Mouse (Mus musculus): Measurements from ENCODE around the gene Syt9. TPM values are rescaled to one million over a fixed set of nuclear protein-coding genes. Genes with fewer than 3 reads are reported as not detected.

The Syt9 gene
- polyA plus RNA-seq, 1 experiment, result 0.05 TPM

DNA sequence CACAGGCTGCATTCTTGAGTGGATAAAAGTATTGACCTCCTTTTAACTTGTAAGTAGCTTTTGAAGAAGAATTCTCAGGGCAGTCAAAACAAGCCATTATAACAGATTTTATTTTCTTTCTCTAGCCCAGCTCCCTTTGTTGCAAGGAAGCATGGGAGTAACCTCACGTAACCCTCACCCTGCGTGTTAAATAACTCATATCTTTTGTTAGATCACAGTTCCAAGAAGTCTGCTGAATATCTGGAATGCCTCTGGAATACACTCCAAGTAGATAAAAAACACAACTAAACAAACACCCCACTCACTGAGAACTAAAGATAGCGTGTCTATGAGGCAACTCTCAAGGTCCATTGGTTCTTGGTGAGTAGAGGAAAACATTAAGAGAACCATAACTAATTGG, 203.7 kb downstream of the Syt9 start:
- Histone ChIP-seq H3K27me3 (ENCODE audit: control insufficient read depth, insufficient read depth, low read length) (no peaks in the 10 kb centered on the region), H3K4me1 (ENCODE audit: control insufficient read depth, insufficient read depth, insufficient read length) (no peaks in the 10 kb centered on the region), H3K4me3 (ENCODE audit: extremely low read depth, insufficient read depth, insufficient read length) (no peak overlapping the region), H3K36me3 (ENCODE audit: control insufficient read depth, insufficient read depth, low read length) (no peaks in the 10 kb centered on the region), H3K27ac (ENCODE audit: insufficient read depth, low read length) (no peak overlapping the region)
- 84% methylated on average over 3 of the region's 3 CpGs for WGBS
- no peak for DNase-seq (ENCODE audit: low read depth in 1 of 2, low spot score in 2 of 2)
- TF ChIP-seq POLR2A (IDR thresholded peaks at IDR 0.05; ENCODE audit: low read depth, low read length) (no peak), CTCF (IDR thresholded peaks at IDR 0.05; ENCODE audit: extremely low read depth, insufficient read depth, insufficient read length, insufficient replicate concordance) (no peak)

DNA sequence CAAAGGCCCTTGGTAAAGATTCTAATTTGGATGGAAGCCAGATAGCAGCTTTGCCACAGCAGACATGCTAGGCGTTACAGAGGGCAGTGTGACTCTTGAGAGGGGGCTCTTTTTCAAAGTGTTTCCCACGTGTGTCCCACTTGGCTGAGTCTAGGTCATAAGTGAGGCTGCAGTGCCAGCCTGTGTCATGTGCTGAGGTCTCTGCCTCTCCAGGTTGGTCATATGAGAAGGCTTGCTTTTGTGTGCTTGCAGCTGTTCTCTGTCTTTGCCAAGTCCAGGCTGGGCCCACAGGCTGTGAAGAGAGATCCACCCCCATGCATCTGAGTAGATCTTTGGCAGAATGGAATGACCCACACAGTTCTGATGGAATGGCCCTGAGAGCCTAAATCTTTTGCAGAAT, 222.1 kb downstream of the Syt9 start:
- 64% methylated on average over 2 of the region's 2 CpGs for WGBS

DNA sequence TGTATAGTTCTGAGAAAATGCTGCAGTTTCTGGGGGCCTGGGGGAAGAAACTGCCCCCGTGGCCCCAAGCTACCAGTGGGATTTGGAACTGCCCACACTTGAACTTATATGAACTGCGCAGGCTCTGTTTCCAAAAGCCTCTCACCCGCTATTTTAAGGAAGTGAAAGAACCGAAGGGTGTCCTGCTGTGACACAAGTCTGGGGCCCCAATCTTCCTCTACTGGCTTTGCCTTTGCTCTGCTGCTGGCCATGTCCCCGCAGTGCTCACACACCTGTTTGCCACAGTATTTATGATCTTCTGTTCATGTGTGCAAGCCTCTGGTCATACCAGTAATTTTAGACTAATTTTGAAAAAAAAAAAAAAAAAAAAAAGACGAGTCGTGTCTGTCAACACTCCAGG, 223.4 kb downstream of the Syt9 start:
- DNase-seq (ENCODE audit: low read depth in 1 of 2, low spot score in 2 of 2), result peak; percentile 55 to 63
- H3K36me3 ChIP-seq (ENCODE audit: control insufficient read depth, insufficient read depth, low read length), result no peaks in the 10 kb centered on the region
- peak overlapping the region; percentile 70; the same call in 1 of the 2 replicates for H3K4me3 ChIP-seq (ENCODE audit: extremely low read depth, insufficient read depth, insufficient read length)

More for the DNA sequence above, 222.1 kb downstream of the Syt9 start:
- peaks cover 10% of the 10 kb centered on the region; the same call in 1 of the 2 replicates for H3K4me1 ChIP-seq (ENCODE audit: control insufficient read depth, insufficient read depth, insufficient read length)
- no peak for TF ChIP-seq POLR2A (IDR thresholded peaks at IDR 0.05; ENCODE audit: low read depth, low read length)
- TF ChIP-seq CTCF (IDR thresholded peaks at IDR 0.05; ENCODE audit: extremely low read depth, insufficient read depth, insufficient read length, insufficient replicate concordance), result no peak
- H3K27ac ChIP-seq (ENCODE audit: insufficient read depth, low read length), result no peak overlapping the region
- H3K4me3 ChIP-seq (ENCODE audit: extremely low read depth, insufficient read depth, insufficient read length), result no peak overlapping the region
- no peaks in the 10 kb centered on the region for H3K36me3 ChIP-seq (ENCODE audit: control insufficient read depth, insufficient read depth, low read length)
- no peaks in the 10 kb centered on the region for H3K27me3 ChIP-seq (ENCODE audit: control insufficient read depth, insufficient read depth, low read length)
- DNase-seq (ENCODE audit: low read depth in 1 of 2, low spot score in 2 of 2), result no peak

DNA sequence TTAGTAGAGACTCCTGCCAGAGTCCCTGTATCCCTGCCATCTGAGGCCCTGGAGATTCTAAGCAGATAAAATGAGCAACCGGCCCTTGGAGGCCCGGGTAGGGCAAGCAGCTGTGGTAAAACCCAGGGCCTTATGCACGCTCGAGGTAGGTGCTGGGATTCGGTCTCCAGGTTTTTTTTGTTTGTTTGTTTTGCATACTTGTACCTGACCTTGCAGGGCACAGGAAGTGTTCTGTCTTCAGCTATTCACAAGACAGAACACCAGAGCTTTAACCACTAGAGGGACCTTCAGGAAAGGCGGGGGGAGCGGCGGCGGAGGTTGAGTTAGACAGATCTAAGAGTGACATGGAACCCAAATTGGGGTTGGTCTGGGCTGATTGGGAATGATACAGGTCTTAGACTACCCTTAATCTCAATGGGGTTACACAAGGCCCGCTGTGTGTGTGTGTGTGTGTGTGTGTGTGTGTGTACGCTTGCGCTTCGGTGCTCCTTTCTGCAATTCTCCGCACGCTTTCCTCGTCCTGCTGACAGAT, 223.9 kb downstream of the Syt9 start:
- peak overlapping the region; percentile 93 for H3K27ac ChIP-seq (ENCODE audit: insufficient read depth, low read length)

More for the DNA sequence above, 223.4 kb downstream of the Syt9 start:
- Histone ChIP-seq H3K27ac (ENCODE audit: insufficient read depth, low read length) (peak overlapping the region; percentile 93), H3K27me3 (ENCODE audit: control insufficient read depth, insufficient read depth, low read length) (no peaks in the 10 kb centered on the region), H3K4me1 (ENCODE audit: control insufficient read depth, insufficient read depth, insufficient read length) (peaks cover 10% of the 10 kb centered on the region; the same call in 1 of the 2 replicates)
- WGBS, result 9% methylated on average over 7 of the region's 7 CpGs
- TF ChIP-seq POLR2A (IDR thresholded peaks at IDR 0.05; ENCODE audit: low read depth, low read length), result no peak
- no peak for TF ChIP-seq CTCF (IDR thresholded peaks at IDR 0.05; ENCODE audit: extremely low read depth, insufficient read depth, insufficient read length, insufficient replicate concordance)

DNA sequence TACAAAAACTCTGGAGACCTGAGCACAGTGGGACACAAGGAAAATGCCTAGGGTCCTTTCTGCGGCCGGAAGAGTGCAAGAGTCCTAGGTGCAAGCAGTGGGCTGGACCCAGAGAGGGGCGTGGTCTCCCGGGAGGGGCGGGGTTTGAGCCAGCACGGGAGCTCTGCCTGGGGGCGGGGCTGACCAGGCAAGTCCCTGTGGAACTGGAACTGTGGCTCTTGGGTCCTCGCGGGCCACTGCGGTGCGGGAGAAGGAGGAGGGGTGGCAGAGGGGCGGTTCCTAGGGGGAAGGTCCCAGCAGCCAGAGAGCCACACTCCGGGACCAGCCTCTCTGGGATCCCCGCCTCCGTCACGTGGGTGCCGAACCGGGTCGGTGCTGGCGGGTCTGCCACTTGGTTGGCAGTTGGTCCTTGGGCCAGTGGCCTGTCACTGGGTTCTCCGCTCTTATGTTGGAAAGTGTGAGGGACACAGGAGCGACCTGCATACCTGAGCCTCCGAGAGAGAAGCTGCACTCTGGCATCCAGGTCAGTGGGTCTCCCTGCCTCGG, 224.4 kb downstream of the Syt9 start, which contains the start of gene Ppfibp2:
Ppfibp2 (plus strand) TSS at position 351 of the 546 bp plus-strand sequence.
- TF ChIP-seq CTCF (IDR thresholded peaks at IDR 0.05; ENCODE audit: extremely low read depth, insufficient read depth, insufficient read length, insufficient replicate concordance) (no peak), POLR2A (IDR thresholded peaks at IDR 0.05; ENCODE audit: low read depth, low read length) (no peak)
- DNase-seq (ENCODE audit: low read depth in 1 of 2, low spot score in 2 of 2), result peak; percentile 59 to 94
- WGBS, result 1% methylated on average over 24 of the region's 24 CpGs
- Histone ChIP-seq H3K4me3 (ENCODE audit: extremely low read depth, insufficient read depth, insufficient read length) (peak within 1 kb of the TSS; percentile 70), H3K27ac (ENCODE audit: insufficient read depth, low read length) (peak within 1 kb of the TSS; percentile 93), H3K4me1 (ENCODE audit: control insufficient read depth, insufficient read depth, insufficient read length) (peaks cover 10% of the 10 kb centered on the region; the same call in 1 of the 2 replicates), H3K36me3 (ENCODE audit: control insufficient read depth, insufficient read depth, low read length) (no peaks in the 10 kb centered on the region), H3K27me3 (ENCODE audit: control insufficient read depth, insufficient read depth, low read length) (no peaks in the 10 kb centered on the region)

More for the DNA sequence above, 223.9 kb downstream of the Syt9 start:
- WGBS, result under 1% methylated on average over 16 of the region's 16 CpGs
- no peaks in the 10 kb centered on the region for H3K36me3 ChIP-seq (ENCODE audit: control insufficient read depth, insufficient read depth, low read length)
- peak; percentile 55 to 56 for DNase-seq (ENCODE audit: low read depth in 1 of 2, low spot score in 2 of 2)
- H3K4me1 ChIP-seq (ENCODE audit: control insufficient read depth, insufficient read depth, insufficient read length), result peaks cover 10% of the 10 kb centered on the region; the same call in 1 of the 2 replicates
- H3K27me3 ChIP-seq (ENCODE audit: control insufficient read depth, insufficient read depth, low read length), result no peaks in the 10 kb centered on the region
- TF ChIP-seq CTCF (IDR thresholded peaks at IDR 0.05; ENCODE audit: extremely low read depth, insufficient read depth, insufficient read length, insufficient replicate concordance), result peak; percentile 27; the same call in 1 of the 2 replicates
- TF ChIP-seq POLR2A (IDR thresholded peaks at IDR 0.05; ENCODE audit: low read depth, low read length), result no peak
- H3K4me3 ChIP-seq (ENCODE audit: extremely low read depth, insufficient read depth, insufficient read length), result peak overlapping the region; percentile 70

DNA sequence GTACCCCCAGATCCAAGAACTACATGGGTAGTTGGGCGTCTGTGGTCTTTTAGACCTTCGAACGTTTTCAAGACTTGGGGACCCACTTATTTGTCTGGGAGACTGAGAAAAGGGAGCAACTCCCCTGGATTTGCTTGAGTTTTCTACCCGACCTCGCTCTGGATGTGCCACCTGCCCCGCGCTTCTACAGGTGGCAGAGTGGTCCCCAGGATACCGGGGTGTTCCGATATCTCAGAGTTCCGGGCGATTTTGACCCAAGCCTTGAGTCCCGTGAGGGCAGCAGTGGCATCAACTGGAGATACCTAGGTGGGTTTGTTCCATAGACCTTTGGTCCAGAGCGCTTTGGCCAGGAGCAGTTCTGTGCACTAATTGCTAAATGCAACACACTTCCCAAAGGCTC, 224.9 kb downstream of the Syt9 start:
- TF ChIP-seq POLR2A (IDR thresholded peaks at IDR 0.05; ENCODE audit: low read depth, low read length), result no peak
- H3K27ac ChIP-seq (ENCODE audit: insufficient read depth, low read length), result peak overlapping the region; percentile 93; the same call in 1 of the 2 replicates
- H3K27me3 ChIP-seq (ENCODE audit: control insufficient read depth, insufficient read depth, low read length), result no peaks in the 10 kb centered on the region
- H3K4me3 ChIP-seq (ENCODE audit: extremely low read depth, insufficient read depth, insufficient read length), result peak overlapping the region; percentile 70
- no peak for DNase-seq (ENCODE audit: low read depth in 1 of 2, low spot score in 2 of 2)
- peaks cover 10% of the 10 kb centered on the region; the same call in 1 of the 2 replicates for H3K4me1 ChIP-seq (ENCODE audit: control insufficient read depth, insufficient read depth, insufficient read length)
- WGBS, result 18% methylated on average over 13 of the region's 13 CpGs
- H3K36me3 ChIP-seq (ENCODE audit: control insufficient read depth, insufficient read depth, low read length), result no peaks in the 10 kb centered on the region

DNA sequence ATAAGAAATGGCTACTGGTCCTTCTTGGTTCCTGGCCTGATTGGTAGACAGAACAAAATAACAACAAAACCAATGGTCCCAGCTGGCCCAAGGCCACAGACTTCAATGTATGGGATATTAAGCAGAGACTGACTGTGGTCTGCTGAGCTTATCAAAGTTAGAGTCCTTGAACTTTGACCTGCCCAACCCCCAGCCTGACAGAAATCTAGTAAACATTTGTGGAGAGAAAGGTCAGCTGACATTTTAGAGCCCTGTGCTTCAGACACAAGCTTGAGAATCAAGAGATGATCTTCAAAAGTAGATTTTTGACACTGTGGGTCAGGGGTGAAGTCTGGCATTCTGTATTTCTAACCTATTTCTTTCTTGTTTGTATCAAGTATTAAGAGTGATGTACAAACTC, 226.2 kb downstream of the Syt9 start:
- no peak for DNase-seq (ENCODE audit: low read depth in 1 of 2, low spot score in 2 of 2)
- TF ChIP-seq CTCF (IDR thresholded peaks at IDR 0.05; ENCODE audit: extremely low read depth, insufficient read depth, insufficient read length, insufficient replicate concordance) (no peak), POLR2A (IDR thresholded peaks at IDR 0.05; ENCODE audit: low read depth, low read length) (no peak)
- no peak overlapping the region for H3K27ac ChIP-seq (ENCODE audit: insufficient read depth, low read length)

More for the DNA sequence above, 226.2 kb downstream of the Syt9 start:
- H3K36me3 ChIP-seq (ENCODE audit: control insufficient read depth, insufficient read depth, low read length), result no peaks in the 10 kb centered on the region
- H3K4me3 ChIP-seq (ENCODE audit: extremely low read depth, insufficient read depth, insufficient read length), result no peak overlapping the region
- H3K4me1 ChIP-seq (ENCODE audit: control insufficient read depth, insufficient read depth, insufficient read length), result peaks cover 10% of the 10 kb centered on the region; the same call in 1 of the 2 replicates
- no peaks in the 10 kb centered on the region for H3K27me3 ChIP-seq (ENCODE audit: control insufficient read depth, insufficient read depth, low read length)

Measured in spleen, adult 2 months (tissue).